Comparison of ENCODE assay signal across 9 mouse cellular contexts in the genomic region with DNA sequence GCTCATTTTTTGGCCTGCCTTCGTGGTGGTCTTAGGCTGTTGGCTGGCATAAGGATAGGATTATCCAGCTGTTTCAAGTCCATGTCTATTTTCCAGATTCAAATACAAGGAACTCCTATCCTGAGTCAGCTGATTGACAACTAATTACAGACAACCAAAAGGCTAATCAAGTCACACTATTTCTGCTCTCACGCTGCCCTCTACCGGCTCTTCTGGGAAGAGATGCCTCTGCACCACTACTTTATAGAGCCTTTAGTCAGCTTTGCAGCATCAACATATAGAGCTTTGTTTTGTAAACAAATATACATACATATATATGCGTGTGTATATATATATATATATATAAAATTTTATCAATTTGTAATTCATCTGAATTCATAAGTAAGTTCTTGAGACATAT.
DNase-seq lines count a peak whose midpoint lies in the region; ATAC-seq and TF ChIP-seq lines count a peak whose summit lies in the region.
"Had no signal": no experiment of that assay in that cellular context is flagged by ENCODE, and none has a peak within 500 bp of the region (broad histone marks: within the 10 kb centered on the region; RNA-seq: fewer than 3 reads in every experiment).

No protein-coding gene starts in this region.

- no peaks in the 10 kb centered on the region for H3K27me3 ChIP-seq in kidney, postnatal 0 days (ENCODE audit: insufficient read depth, low read length)

- H3K4me3 ChIP-seq in cortical plate, adult 2 months (ENCODE audit: insufficient read depth, low read length), result no peak overlapping the region
- no peak overlapping the region for H3K4me3 ChIP-seq in kidney, postnatal 0 days (replicated peaks; ENCODE audit: low read depth, low read length)
- H3K4me3 ChIP-seq: myocyte had no signal

- H3K27ac ChIP-seq in cortical plate, adult 2 months (ENCODE audit: insufficient read depth, low read length), result no peak overlapping the region
- no peak overlapping the region for H3K27ac ChIP-seq in kidney, postnatal 0 days

- no peak for TF ChIP-seq POLR2A in cortical plate, adult 2 months (IDR thresholded peaks at IDR 0.05; ENCODE audit: extremely low read depth, insufficient read depth, low read length)

- H3K4me2 ChIP-seq in kidney, postnatal 0 days (ENCODE audit: low read length), result no peak overlapping the region

- H3K9me3 ChIP-seq in kidney, postnatal 0 days (replicated peaks; ENCODE audit: low read length), result no peaks in the 10 kb centered on the region

- DNase-seq in heart, adult 18-20 months, result peak; percentile 13 to 63
- DNase-seq in heart, adult 11 months, result no peak
- peak; percentile 5 for DNase-seq in spleen, adult 12 weeks (ENCODE audit: low spot score)
- no peak for DNase-seq in spleen, postnatal 4 days (ENCODE audit: low spot score in 2 of 2)
- peak; percentile 63 for DNase-seq in kidney, postnatal 0 days (ENCODE audit: low spot score)
- peak; percentile 62 for DNase-seq in retina, postnatal 1 day

- H3K9ac ChIP-seq in kidney, postnatal 0 days (ENCODE audit: low read depth, low read length), result no peak overlapping the region

- ATAC-seq in kidney, postnatal 0 days (replicated peaks; ENCODE audit: low FRiP score, low read depth), result 0 out of 2 replicates have a peak, but pooled peaks have one; percentile 52
- no peak for ATAC-seq in erythroid progenitor cell, adult 5-6 weeks (replicated peaks; ENCODE audit: low FRiP score, poor library complexity, severe bottlenecking)

- TF ChIP-seq CTCF in cortical plate, adult 2 months (IDR thresholded peaks at IDR 0.05; ENCODE audit: extremely low read depth, insufficient read depth, low read length), result peak; percentile 51
- peak; percentile 67 for TF ChIP-seq CTCF in kidney, postnatal 0 days (IDR thresholded peaks at IDR 0.05; ENCODE audit: low read depth)

- no peaks in the 10 kb centered on the region for H3K36me3 ChIP-seq in kidney, postnatal 0 days (ENCODE audit: insufficient read depth, low read length)

- no peaks in the 10 kb centered on the region for H3K4me1 ChIP-seq in cortical plate, adult 2 months (ENCODE audit: control insufficient read depth, insufficient read depth, low read length)
- no peaks in the 10 kb centered on the region for H3K4me1 ChIP-seq in kidney, postnatal 0 days (replicated peaks; ENCODE audit: insufficient read depth, low read length)

- 34% methylated on average over 4 of the region's 4 CpGs for WGBS in kidney, postnatal 0 days

Comparison
In these comparisons a context has a peak if more than half of its experiments do, and no peak if none do; other contexts are left out.
1. DNase-seq: peak in heart, adult 18-20 months (2 of 2), spleen, adult 12 weeks (single experiment), kidney, postnatal 0 days (single experiment) and retina, postnatal 1 day (single experiment); none in heart, adult 11 months (single experiment) and spleen, postnatal 4 days (0 of 2).